Mouse (Mus musculus): Measurements from ENCODE around the gene Dop1b.

The Dop1b gene

GRCm38 (mm10) chr16:93831627-93832395 lies 120.1 kb downstream of the Dop1b start, which contains the start of gene Morc3:
Gene Morc3 (plus strand): TSS chr16:93832121.
- peak; percentile 99 to 100 for DNase-seq

GRCm38 (mm10) chr16:93832451-93833276 lies 121.0 kb downstream of the Dop1b start:
- no peak for DNase-seq

- no peak for DNase-seq
These were observed 121.8 kb downstream of the Dop1b start for GRCm38 (mm10) chr16:93833551-93833950.

GRCm38 (mm10) chr16:93834076-93834475 lies 122.4 kb downstream of the Dop1b start:
- no peak for DNase-seq

DNA sequence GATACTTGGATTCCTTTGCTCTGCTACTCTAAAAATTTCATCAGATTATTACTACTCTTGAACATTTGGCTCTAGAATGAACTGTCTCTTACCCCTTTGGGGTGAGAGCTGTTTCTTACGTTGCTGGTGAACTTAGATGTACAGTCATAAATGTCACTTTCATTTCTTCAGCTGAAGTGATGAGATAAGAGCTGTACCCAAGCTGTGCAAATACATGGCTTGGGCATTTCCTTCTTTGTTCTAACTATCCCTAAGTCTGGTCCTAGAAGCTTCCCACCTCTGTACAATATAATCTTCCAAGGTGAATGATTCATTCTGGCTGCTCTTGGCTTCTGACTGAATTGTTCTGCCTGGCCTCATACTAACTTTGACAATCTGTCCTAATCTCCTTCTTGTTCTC lies 127.3 kb downstream of the Dop1b start:
- DNase-seq: no peak

DNA sequence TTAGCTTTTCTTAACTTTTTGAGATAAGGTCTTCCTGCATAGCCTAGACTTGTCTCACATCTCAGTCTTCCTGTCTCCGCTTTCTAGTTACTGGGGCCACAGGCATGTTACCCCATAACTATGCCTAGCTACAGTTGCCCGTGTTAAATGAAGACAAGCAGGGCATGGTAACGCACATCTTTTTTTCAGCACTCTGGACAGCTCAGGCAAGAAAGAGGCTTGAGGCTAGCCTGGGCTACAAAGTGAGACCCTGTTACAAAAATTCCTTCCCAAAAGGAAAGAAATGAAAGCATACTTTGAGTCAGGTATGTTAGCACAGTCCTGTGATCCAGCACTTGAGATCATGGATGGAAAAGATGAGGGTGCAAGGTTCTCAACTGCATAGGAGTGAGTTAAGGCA lies 138.8 kb downstream of the Dop1b start:
- DNase-seq: no peak

DNA sequence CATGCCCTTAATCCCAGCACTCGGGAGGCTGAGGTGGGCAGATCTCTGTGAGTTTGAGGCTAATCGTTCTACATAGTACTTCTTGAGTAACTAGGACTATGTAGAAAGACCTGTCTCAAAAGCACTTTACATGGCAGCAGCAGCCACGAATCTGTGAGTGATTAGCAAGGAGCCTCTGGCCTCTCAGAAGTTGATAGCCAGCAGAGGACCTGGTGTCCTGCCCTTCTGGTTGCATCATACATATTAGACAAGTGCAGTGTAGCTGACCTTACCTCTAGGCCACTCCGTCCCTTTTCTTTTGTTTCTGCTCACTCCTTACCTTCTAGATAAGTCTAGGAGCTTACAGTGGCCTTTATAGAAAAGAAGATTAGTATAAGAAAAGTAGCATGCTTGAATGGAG lies 148.3 kb downstream of the Dop1b start:
- no peak for DNase-seq

Data from cerebellum, postnatal 25 days (tissue).